Mouse (Mus musculus) cerebellum, adult 11-12 months (tissue): ENCODE measurements around the gene Zfp668.

Experiments
- DNase-seq: peaks from one replicate; pipeline ENCODE4 v3.0.0; 2022

The Zfp668 gene

DNA sequence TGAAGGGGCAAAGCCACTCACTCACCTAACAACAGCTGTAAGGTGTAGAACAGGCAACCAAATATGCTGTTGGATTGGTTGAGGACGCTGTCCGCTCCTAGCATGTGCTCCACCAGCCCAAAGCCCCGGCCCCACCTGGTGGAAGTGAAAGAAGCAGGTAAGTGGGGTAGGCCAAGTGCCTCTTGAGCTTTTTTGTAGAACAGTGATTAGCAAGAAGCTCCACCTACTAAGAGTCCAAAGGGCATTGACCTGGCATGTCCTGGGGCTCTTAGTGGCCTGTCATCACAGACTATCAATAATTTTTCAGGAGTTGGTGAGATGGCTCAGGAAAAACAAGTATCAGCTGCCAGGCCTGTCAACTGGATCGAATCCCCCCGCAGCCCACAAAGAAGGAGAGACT, 17.9 kb upstream of the Zfp668 start:
- DNase-seq = no peak

DNA sequence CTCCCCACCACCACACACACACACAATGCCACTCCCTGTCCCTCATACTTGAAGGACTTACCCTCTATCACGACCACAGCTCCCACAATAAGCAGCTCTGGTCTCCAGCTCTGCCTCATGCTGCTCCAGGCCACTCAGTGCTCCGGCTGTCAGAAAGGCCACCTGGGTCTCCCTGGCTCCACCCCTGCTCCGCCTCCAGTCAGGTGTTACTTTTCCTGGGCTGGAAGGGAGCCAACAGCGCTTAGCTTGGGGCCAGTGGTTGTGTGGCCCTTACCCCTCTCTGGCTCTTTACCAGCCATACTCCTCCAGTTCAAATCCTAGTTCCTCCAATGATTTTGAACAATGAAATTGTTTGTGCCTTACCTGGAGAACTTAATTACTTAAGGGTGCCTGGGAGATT, 14.2 kb upstream of the Zfp668 start, which contains the start of gene Prss53:
TSS of gene Prss53 (minus strand) at position 173 of the 400 bp plus-strand sequence.
- no peak for DNase-seq

DNA sequence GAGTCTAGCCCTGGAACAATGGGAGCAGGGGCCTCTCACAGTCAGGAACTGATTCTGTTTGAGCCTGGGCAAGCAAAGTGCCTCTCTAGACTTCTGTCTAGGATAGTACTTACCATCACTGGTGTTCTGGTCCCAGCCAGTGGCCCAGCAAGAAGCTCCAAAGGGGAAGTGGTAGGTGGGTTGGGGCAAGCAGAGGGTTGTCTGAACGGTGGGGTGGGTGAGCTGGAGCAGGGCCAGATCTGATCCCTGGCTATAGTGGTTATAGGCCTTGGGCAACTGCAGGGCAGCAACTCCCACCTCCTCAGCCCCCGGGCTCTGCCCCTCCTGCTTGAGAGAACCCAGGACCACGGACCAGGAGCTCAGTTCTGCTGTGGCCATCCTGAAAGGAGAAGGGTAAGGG, 12.2 kb upstream of the Zfp668 start:
- no peak for DNase-seq

DNA sequence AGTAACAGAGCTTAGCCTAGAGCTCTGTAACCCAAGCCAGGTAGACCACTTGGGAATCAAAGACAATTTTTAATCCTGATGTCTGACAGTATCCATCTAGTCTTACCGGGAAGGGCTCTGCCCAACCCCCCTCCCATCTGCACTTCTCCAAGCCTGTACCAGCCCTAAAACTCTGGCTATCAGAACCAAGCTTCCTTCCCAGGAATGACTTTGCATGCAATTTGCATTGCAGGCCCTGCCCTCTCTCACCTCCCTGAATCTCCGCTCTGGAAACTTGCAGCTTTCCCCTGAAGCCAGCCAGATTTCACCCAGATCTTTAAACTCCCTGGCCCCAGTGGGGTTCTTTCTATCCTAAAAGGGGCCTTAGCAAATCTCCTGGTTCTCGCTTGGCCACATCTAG, 11.2 kb upstream of the Zfp668 start:
- DNase-seq = no peak

DNA sequence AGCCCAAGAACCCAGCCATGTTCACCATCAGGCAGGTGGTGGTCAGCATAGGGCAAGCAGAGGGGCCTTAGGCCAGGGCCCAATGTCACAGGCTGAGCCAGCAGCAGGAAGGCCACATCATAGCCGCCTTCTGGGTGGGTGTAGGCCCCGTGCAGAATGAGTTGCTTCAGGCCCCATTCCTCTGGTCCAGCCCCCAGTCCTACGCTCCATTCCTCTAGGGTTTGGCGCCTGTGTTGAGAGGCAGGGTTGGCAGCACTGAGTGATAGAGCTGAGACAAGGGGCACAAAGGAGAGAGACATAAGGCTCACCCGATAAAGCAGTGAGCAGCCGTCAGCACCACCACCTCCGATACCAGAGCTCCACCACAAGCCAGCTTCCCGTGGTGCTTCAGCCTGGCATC, 10.6 kb upstream of the Zfp668 start:
- DNase-seq = no peak

DNA sequence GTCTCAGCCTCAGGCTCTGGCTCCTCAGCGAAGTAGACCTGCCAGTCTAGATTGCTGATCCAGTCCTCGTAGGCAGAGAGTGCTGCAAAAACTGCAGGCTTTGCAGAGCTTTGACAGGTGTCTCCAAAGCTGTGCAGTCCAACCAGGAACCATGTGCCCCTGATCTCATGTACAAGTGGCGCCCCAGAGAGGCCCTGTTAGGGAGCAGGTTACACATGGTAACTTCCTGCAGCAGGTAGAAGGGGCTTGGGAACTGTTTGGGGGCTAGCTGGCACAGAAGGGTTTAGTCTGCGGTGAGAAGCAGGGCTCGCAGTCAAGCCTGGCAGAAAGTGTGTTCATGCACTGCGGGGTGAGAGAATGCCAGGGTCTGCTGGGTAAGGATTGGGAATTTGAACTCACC, 9.9 kb upstream of the Zfp668 start:
- DNase-seq = no peak

DNA sequence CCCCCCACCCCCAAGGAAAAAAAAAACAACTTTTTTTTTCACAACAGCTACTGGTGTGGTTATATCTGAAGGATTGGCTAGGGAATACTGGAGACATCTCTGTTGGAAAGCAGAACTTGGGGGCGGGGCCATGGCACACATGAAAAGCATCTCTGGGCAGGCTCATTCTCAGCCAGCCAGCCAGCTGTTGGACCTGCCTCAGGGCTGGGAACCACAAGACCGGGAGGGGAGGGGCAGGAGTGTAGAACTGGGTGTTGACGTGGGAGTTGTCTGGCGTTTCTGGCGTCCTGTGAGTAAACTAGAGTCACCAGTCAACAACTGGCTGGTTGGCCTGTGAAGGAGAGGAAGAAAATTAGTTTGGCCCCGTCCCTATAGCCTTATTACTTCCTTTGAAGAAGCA, 9.3 kb upstream of the Zfp668 start:
- DNase-seq = no peak

DNA sequence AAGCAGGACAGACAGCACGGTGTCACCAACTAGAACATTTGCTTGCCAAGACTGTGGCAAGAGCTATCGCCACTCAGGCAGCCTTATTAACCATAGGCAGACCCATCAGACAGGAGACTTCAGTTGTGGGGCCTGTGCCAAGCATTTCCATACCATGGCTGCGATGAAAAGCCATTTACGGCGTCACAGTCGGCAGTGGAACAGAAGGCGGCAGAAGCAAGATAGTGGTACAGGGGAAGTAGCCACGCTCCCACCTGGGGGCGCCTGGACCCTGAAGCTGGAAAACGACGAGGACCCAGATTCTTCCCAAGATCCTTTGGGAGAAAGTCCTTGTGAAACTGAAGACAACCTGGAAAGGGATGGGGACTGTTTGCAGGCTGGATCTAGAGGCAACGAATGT, 3.8 kb upstream of the Zfp668 start:
- no peak for DNase-seq

DNA sequence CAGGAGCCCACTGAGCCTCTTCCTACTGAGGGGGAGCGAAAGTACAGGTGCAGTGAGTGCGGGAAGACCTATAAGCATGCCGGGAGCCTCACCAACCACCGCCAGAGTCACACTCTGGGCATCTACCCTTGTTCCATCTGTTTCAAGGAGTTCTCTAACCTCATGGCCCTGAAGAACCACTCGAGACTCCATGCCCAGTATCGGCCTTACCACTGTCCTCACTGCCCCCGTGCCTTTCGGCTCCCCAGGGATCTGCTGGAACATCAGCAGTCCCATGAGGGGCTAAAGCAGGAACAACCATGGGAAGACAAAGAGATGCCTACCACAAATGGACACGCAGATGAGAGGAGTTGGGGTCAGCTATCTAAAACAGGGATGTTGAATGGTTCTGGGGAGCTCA, 2.7 kb upstream of the Zfp668 start:
- no peak for DNase-seq

DNA sequence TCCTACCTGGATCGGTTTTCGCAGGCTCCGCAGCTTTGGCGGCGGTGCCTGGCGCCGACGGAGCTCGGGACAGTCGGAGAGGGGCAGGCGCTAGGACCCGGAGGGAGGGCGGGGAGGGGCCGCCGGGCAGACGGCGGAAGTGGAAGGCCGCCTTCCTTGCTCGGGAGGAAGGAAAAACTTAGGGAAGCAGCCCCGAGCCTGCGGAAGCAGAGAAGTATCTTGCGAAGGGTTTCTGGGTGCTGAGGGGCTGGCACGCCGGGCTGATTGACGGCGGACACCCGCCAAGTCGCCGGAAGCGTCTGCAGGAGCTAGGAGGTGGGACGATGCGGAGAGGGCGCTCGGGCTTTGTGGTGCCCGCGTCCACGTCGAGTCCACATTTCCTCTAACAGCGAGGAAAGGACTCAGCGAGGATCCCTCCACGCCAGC, 574 bp downstream of the Zfp668 start, which contains the start of gene Zfp646:
TSS of gene Zfp646 (plus strand) at position 181 of the 426 bp plus-strand sequence.
- DNase-seq = no peak

DNA sequence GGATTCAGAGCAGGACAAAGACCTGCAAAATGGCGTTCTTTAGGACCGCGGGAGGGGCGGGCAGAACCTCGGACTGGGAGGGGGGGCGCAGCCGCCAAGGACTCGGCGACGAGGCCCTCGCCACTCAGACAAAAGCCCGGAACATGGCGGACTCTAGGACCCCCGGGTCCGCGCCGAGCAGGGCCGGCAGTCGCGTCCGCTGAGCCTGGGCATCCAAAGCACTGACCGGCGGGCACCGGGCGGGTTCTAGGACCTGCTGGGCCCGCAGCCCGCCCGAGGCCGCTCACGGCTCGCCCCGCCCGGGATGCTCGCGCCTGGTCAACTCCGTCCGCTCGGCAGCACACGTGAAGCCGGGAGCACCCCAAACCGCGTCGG, 1.0 kb downstream of the Zfp668 start:
- DNase-seq = peak; percentile 97

DNA sequence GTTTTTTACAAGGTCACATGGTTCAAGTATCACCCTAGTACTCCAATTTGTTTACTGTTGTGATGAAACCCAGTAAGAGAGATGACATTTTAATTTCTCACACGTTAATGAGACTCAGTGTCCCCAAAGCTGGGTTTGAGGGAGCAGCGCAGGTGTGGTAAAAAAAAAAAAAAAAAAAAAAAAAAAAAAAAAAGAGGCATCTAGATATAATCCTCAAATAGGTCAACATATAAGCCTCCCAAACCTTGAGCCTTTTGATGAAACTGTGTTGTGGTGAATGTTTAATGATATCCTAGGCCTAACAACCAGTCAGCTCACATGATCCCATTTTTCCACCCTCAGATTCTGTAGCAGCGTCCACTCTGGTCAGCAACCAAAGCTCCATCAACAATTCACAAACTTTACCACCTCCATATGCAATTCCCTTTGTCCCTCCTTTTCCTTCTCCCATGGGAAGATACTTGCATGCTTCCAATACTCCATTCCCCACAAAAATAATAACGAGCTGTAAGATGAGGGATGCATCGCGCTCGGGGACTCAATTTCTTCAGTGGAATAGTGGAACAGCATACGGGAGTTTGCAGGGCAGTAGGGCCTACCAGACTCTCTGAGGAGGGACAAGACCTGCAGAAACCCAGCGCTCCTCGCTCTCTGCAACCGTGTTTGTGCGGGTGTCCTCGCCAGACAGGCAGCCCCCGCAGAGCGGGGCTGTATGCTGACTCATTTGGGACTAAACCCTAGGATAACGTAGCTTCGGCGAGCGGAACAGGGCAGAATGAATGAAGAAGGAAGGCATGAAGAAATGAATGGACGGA, 1.6 kb downstream of the Zfp668 start:
- no peak for DNase-seq

DNA sequence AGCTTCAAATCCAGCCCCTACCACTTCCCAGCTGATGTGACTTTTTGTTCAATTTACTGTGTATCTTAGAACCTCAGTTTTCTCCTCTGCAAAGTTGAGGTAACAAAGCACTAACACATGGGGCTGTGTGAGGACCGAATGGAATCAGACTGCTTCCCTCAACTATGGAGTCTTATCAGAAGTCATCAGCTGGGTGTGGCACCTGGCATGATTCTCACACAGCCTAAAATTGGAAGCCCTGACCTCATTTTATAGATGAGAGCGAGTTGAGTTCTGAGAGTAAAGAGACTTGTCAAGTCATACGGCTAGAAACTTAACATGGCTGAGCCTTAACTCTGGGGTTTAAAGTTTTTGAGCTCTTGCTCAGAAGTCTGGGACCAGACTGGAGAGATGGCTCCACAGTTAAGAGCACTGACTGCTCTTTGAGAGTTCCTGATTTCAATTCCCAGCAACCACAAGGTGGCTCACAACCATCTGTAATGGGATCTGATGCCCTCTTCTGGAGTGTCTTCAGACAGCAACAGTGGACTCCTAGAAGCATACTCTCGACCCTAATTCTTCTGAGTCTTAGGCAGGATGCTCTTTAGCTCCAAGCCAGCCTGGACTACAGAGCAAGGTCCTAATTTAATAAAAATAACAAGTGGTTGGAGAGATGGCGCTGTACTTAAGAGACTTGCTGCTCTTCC, 6.3 kb downstream of the Zfp668 start:
- no peak for DNase-seq

DNA sequence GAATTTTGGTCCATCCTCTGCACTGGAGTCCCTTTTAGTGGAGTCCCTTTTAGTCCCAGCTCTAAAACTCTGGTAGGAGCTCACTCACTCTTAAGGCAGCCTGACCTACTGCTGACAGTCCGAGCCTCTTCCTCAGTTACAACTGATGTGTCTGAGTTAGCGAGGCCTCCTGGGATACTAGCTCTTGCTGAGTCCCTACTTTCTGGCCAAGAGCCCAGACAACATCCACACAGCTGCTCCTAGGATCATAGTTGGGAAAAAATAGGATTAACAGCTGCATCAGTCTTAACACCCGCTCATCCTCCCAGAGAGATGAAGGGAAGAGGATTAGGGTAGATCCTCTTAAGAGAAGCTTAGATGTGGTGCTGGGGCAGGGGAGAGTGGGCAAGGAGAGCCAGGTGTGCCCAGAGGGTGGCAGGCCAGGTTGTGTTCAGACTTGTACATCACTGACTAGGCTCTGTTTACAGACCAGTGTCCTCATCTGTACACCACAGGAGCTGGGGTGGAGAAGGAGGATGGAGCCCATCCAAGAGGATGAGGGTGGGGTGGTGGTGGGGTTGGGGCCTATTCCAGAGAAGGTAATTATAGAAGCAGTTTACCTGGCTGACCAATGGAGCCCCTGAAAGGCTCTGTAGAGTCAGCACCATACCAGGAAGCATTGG, 7.3 kb downstream of the Zfp668 start:
- DNase-seq = no peak

DNA sequence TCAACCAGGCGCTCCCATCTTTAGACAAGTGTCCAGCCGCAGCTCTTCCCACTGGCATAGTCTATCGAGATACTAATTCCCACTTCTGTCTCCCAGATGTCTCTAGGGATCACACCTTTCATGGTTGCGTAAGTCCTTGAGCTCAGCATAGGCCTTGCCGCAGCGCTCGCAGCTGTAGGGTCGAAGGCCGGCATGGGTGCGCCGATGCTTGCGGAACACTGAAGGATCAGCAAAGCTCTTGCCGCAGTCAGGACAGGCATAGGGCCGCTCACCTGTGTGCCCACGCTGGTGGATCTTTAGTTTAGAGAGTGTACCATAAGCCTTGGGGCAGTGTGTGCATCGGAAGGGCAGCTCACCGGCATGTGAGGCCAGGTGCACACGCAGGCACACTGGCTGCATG, 9.0 kb downstream of the Zfp668 start:
- DNase-seq = no peak

DNA sequence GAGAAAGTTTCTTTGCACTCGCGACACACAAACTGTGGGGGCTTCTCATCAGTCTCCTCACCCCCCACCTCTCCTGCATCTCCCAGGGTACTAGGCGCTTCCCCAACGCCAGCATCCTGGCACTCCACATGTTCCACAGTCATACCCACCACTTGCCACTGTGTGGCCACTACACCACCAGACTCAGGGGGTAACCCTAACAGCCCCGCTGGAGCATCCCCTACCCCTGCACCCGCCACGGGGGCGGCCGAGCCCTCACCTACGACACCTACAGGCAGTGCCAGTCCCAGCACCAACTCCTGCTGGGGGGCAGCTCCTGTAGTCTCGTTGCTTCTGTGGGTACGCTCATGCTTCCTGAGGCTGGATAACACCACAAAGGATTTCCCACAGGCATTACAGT, 10.2 kb downstream of the Zfp668 start:
- no peak for DNase-seq

DNA sequence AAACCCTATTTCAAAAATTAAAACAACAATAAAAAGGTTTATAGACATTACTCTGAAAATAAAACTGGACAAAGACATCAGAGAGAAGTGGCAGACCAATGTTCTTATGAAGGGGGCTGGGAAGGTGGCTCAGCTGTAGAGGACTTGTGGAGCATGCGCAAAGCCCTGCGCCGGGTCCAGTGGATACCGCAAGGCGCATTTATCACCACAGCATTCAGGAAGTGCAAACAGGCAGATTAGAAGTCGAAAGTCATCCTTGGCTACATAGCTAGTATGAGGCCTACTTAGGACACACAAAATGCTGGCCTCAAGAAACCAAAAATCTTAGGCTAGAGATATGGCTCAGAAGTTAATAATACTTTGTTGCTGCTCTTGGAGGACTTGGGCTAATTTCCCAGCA, 18.4 kb downstream of the Zfp668 start:
- DNase-seq = no peak

DNA sequence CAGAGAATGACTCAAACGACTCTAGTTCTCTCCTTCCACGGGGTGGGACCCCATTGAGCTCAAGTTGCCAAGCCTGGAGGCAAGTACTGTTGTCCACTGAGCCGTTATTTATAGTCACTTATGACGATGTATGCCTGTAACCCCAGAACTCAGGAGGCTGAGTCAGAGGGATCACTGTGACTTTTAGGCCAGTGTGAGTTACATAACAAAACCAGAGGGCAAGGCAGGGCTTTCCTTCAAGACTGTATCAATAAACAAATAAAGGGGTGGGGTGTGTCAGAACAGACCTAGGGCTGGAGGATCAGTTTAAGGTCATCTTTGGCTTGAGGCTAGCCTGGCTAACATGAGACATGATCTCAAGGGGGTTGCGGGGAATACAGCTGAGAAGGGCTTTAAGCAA, 25.7 kb downstream of the Zfp668 start:
- no peak for DNase-seq

DNA sequence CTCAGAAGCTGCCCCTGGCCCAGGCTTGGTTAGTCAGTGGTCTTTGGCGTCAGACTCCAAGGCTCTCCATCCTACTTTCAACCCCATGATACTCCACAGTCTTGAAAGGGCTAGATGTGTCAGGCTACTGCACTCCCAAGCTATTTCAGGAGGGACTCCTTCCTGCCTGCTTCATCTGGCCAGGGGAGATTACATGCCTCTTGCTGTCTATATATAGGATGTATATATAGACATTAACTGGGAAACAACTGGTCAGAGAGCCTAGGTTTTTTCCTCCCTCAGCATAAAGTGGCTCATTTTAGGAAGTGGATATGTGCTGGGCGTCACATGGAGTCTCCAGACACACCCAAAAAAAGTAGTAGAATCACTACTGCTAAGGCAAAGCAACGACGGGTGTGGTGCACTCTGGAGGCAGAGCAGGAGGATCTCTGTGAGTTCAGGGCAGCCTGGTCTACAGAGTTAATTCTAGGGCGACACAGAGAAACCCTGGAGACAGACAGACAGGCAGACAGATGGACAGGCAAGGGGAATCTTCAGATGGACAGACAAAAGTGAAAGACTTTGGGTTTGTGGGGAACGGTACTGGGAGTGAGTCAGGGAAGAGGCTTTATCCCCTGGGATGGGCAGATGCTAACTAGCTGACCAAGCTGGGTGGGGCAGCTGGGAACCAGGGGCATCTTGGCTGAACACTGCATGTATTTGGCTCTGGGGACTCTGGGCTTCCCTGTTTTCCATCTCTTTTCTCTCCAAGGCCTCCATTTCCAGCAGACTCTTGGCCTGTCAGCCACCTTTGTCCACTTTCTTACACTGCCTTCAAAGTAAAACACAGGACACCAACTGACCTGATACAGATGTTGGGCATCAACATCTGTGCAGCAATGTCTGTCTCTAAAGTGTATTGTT, 26.4 kb downstream of the Zfp668 start:
- no peak for DNase-seq

DNA sequence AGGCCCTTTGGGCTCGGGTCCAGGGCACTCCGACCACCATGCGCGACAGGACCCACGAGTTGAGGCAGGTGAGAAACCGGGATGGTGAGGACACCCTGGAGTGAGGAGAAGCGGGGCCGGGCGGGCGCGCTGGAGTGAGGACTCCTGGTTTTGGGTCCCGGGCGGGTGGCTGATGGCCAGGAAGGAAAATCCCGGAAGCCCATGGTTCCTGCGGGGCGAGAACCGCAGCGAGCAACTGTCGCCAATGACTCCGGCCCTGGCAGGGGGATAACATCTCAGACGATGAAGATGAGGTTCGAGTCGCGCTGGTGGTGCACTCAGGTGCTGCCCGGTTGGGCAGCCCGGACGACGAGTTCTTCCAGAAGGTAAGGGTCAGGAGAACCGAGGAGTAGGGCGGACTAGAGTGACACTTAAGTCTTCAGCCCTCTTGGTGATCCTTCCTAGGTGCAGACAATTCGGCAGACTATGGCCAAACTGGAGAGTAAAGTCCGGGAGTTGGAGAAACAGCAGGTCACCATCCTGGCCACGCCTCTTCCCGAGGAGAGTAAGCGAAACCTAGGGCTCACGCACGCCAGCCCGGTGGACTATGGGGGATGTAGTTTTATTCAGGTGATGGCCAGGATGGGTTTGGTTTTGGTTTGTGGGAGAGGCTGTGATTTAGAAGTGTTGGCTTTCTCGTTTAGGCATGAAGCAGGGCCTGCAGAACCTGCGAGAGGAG, 34.5 kb downstream of the Zfp668 start:
- peak; percentile 87 for DNase-seq

DNA sequence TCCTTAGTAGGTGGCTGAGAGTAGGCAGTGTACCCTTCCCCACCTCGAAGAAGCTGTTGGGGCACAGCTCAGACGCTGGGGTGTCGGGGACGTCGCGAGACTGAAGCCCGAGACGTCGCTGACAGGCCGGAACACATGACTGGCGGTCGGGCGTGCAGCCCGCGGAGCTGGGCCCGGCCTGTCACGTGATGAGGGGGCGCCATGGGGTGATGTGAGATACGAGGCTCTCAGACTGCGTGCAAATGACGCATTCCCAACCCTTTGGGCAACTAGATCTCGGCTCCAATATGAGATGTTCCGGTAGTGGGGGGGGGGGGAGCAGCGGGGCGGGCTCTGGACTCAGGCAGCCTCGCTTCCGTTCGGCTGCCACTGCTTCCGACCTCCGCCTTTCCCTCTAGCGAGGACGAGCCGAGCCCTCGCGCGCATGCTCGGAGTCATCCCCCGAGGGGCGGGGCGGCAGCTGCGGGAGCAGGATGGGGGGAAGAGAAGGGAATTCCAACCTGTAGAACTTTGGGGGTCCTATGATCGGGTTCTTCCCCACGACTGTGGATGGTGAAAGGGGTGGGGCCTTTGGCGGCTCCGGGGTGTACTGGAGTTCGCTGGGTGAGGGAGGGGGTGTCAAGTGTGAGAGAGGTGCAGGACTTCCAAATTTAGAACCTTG, 35.2 kb downstream of the Zfp668 start:
- DNase-seq = peak; percentile 96

DNA sequence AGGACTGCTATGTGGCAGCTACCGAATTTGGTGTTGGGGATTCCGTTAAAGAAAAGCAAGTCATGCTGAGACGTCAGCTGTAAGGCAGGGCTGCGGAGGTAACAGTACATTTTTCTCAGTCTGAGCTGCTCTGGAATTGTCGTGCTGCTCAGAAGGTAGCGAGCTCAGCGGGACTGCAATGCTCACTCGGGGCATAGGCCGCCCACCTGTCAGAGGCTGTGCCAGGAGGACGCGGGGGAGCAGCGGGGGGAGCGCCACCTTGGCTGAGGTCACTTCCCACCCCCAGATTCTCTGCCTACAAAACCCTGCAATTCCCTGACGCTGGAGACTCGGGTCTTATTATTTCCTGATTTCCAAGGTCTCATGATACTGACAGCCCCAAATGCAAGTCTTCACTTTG, 35.7 kb downstream of the Zfp668 start:
- DNase-seq = peak; percentile 87
